Mouse (Mus musculus): Measurements from ENCODE around the gene Mtmr2.

- TF ChIP-seq FLI1 (IDR thresholded peaks at IDR 0.05; ENCODE audit: low read length) (no peak), GATA1 (IDR thresholded peaks at IDR 0.05; ENCODE audit: borderline replicate concordance, low read length) (no peak)
These were observed 87.0 kb downstream of the Mtmr2 start for GRCm38 (mm10) chr9:13835256-13835655.
